Mouse (Mus musculus) 416B (cell line): ENCODE results near the gene Fermt1.

Source experiments
- DNase-seq: peaks from one replicate; pipeline ENCODE4 v3.0.0; 2011; ENCODE audit warnings: low read depth

The Fermt1 gene

DNA sequence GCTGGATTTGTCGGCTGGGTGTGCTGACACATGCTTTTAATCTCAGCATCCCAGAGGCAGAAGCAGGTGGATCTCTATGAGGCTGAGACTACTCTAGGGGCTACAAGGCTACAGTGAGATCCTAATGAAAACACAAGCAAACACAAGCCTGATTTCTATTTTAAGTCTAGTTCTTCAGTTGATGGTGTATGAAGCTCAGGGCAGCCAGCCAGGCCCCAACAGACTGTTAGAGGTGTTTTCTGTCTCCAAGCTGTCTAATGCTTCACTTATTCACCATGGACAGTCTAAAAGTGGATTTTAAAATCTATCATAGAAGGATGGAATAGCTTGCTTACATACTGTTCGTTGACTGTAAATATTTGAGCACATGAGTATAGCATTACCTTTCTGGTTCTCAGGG is 84.2 kb downstream of the Fermt1 start:
- no peak for DNase-seq

DNA sequence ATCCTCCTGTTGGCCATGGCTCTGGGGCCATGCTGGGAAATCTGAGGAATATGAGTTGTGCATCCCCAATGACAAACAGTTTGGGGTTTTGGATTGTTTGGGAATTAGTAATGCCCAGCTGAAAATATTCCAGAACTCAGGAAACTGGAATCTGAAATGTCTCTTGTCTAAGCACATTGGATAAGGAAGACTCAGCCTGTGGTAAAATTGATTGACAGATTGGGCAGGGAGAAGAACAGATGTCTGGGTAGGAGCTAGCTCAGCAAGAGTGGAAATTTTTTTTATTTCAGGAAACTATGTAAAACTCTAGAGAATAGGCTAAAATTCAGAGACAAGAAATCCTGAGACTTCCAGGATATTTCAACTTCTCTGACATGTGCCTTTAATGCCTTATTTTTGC is 85.3 kb downstream of the Fermt1 start:
- DNase-seq = no peak

DNA sequence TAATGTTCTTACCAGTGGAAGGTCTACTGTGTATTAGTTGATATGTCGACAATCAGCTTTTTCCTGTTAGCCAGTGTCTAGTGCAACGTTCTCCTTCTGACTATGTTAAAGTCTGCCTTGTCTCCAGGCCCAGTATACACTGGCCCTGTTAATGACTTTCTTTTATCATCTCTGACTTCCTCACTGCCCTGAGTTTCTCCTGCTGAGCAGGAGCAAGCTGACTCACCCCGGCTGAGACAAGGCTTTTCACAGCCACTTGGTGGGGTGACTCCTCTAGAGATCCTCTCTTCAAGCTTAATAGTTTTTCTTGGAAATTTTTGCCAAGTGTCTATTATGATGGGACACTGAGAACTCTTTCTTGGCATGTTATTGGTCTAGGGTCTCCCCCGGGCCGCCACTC is 89.4 kb downstream of the Fermt1 start:
- peak; percentile 39 for DNase-seq
